Mouse (Mus musculus): ENCODE data around the gene Gpn2. TPM values are rescaled to one million over a fixed set of nuclear protein-coding genes. Genes with fewer than 3 reads are reported as not detected.
A peak's percentile ranks its signal among the peaks of the same experiment; 100 is the strongest.

The Gpn2 gene
- total RNA-seq (2021), result 1 to 10 TPM; 9.0 to 9.8 TPM

DNA sequence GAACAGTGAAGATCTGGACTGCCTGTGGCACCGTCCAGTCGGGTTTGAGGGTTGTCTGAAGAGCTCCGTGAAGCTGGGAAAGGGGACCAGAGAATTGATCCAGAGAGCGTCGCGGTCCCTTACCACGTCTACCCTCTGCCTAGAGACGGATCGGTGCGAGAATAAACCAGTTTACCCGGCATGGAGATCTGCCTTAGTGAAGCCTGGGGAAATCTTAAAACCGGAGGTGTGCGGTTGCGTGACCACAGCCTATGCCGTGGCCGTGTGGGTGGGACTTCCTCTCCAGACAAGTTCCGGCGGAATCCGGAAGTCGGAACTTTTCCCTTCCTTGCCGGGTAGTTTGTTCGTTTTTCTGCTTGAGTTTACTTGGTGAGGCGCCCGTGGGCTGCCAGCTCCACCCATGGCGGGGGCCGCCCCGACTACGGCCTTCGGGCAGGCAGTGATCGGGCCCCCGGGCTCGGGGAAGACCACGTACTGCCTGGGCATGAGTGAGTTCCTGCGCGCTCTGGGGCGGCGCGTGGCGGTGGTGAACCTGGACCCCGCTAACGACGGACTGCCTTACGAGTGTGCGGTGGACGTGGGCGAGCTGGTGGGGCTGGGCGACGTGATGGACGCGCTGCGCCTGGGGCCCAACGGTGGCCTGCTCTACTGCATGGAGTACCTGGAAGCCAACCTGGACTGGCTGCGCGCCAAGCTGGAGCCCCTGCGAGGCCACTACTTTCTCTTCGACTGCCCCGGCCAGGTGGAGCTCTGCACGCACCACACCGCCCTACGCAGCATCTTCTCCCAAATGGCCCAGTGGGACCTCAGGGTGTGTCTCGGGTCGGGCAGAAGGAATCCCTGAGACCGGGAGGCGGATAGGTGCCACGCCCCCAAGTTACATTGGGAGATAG lies at the start of gene Gpn2:
Gpn2 (plus strand) TSS at position 304 of the 893 bp plus-strand sequence.
- intact Hi-C loops (cut with DNase I), result no loop called here
- DNase-seq, result peak; percentile 85 to 92

DNA sequence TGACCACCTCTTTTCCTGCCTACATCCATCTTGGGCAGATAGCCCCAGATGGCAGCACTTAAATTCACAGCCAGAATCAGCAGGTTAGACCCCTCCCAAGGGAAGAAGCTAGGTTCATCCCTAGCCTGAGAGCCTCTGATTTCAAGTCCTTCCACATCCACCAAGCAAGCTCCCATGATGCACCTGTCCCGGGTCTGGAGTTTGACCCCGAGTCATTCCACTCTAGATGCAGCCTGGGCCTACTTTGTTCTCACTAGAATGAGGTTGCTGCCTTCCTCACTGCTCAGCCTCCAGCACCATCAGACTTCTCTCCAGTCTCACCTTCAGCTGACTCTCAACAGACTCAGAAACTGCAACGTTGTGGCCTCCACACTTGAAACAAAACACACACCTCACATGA lies 48.1 kb upstream of the Gpn2 start:
- no peak for DNase-seq
- intact Hi-C loops (cut with DNase I), result no loop called here

DNA sequence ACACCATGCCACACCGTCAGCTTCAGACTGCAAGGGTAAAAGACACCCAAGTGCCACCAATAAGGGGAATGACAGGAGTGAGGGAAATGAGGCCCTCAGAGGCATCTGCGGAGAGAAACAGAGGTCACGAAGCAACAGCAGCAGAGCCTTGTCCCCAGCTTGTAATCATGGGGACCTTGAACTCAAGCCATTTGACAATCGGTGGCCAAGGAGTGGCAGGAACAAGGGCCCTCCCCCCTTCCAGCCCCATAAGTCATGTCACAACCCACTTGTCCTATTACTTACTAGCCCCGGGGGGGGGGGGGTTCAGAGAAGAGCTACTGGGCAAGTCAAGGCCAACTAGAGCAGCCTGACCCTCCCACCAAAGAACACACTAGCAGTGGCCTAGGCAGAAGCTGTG lies 47.5 kb upstream of the Gpn2 start:
- no peak for DNase-seq
- intact Hi-C loops (cut with DNase I), result no loop called here

GRCm38 (mm10) chr4:133545272-133546231 lies 38.6 kb upstream of the Gpn2 start, which contains the start of gene Nudc:
TSS of gene Nudc (minus strand) at chr4:133545996.
- DNase-seq, result peak; percentile 97
- intact Hi-C loops (cut with DNase I), result no loop called here

DNA sequence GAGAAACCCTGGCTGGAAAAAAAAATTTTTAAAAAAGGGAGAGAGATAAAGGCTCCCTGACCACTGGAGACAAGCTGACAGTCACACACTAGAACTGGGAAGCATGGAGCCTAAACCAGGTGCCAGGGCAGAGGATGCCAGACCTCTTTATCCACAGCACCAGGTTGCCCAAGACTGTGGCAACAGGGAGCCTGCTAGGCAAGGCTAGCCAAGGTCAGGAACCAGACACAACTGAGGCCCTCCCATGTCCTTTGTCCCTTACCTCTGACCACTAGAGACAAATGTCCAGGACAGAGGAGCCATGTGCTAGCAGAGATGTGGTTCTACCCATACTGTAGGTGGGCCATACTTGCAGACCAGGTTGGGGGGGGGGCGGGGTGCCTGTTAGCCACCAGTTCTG lies 32.1 kb upstream of the Gpn2 start:
- intact Hi-C loops (cut with DNase I), result no loop called here
- no peak for DNase-seq

DNA sequence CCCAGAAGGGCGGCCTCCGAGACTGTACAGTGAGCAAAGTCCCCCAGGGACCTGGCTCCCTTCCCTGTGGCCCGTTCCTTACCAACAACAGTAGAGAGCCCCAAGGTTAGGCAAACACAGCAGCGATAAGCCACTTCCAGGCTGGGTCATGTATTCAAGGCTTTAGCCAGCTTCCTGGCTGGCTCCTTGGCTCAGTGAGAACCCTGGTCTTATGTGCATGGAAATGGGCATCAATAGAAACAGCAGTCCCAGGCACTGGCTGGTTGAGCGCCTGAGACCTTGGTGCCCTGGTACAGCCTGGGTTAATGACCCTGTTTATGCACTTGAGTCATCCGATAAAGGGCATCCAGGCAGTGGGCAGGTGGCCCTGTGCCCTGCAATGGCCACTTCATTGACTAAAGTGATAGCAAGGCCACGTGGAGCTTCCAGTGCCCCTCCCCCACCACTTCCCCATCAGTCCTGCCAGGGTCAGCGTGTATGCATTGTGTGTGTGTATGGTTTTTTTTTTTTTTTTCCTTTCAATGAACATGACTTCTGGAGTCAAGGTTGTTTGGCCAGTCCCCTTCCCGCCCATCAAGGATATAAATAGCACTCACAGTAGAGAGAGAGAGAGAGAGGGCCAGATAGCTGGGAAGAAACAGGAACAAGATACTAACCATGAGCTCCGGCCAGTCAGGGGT lies 31.3 kb upstream of the Gpn2 start, which contains the start of gene Nr0b2:
Nr0b2 (plus strand) TSS at position 609 of the 680 bp plus-strand sequence.
- DNase-seq, result peak; percentile 68 to 71
- intact Hi-C loops (cut with DNase I), result no loop called here

GRCm38 (mm10) chr4:133553448-133554330 lies 30.5 kb upstream of the Gpn2 start:
- peak; percentile 8 to 57 for DNase-seq
- intact Hi-C loops (cut with DNase I), result no loop called here

GRCm38 (mm10) chr4:133557041-133557717 lies 27.0 kb upstream of the Gpn2 start:
- intact Hi-C loops (cut with DNase I), result no loop called here
- DNase-seq, result no peak

GRCm38 (mm10) chr4:133559846-133560245 lies 24.3 kb upstream of the Gpn2 start:
- intact Hi-C loops (cut with DNase I), result no loop called here
- DNase-seq, result no peak

GRCm38 (mm10) chr4:133561622-133562021 lies 22.5 kb upstream of the Gpn2 start:
- DNase-seq, result no peak
- intact Hi-C loops (cut with DNase I), result no loop called here

GRCm38 (mm10) chr4:133563123-133563571 lies 21.0 kb upstream of the Gpn2 start:
- DNase-seq, result peak; percentile 83 to 87
- intact Hi-C loops (cut with DNase I), result no loop called here

GRCm38 (mm10) chr4:133567251-133567650 lies 16.9 kb upstream of the Gpn2 start:
- intact Hi-C loops (cut with DNase I), result no loop called here
- no peak for DNase-seq

DNA sequence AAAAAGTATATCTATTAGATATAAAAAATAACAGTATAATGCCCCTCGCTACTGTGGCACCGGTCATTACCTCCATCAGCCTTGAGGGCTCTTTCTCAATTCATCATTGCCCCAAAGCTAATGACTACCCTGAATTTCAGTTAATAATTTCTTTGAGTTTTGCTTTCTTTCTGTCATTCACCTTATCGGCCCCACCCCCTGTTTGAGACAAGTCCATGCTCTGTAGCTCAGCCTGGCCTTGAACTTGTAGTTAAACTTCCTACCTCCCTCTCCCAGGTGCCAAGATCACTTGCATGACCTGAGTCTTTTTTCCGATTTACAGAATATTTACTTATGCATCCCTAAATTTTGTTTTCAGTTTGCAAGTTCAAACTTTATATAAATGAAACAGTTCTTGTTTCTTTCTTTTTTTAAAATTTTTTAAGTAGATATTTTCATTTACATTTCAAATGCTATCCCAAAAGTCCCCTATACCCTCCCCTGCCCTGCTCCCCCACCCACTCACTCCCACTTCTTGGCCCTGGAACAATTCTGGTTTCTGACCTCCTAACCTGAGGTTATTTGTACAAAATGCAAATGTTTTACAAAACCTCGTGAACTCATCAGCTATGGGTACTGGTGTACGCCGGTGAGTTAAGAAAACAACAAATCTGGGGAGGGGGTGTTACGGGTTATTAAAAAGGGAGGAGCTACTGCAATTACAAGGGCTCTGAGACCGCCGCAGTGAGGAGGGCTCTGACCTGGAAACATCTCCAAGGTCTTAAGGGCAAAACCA lies 14.7 kb upstream of the Gpn2 start:
- intact Hi-C loops (cut with DNase I), result no loop called here
- no peak for DNase-seq

DNA sequence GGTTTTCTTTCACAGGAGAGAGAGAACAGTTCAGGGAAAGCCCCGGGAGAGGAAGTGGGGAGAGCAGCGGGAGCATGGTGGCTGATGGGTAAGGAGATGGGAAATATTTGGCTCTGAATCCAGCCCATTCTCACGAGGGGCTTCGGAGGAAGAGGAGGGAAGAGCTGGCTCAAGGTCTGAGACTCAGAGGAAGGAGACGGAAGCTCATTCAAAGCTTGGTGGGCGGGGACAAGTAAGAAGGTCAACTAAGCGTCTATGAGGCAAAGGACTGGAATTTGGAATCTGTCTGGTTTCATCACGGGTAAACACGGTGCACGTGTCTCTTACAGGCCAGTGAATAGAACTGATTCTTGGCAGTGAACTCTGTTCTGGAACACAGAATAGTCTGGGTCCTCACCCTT lies 14.1 kb upstream of the Gpn2 start:
- intact Hi-C loops (cut with DNase I), result no loop called here
- DNase-seq, result no peak

- DNase-seq, result peak; percentile 94 to 96
- intact Hi-C loops (cut with DNase I), result no loop called here
These were observed 9.9 kb upstream of the Gpn2 start, which contains the start of gene Gpatch3 for GRCm38 (mm10) chr4:133574070-133574842. TSS of gene Gpatch3 (plus strand) at chr4:133574745.

- no peak for DNase-seq
- intact Hi-C loops (cut with DNase I), result no loop called here
These were observed 9.3 kb upstream of the Gpn2 start for GRCm38 (mm10) chr4:133574843-133575202.

DNA sequence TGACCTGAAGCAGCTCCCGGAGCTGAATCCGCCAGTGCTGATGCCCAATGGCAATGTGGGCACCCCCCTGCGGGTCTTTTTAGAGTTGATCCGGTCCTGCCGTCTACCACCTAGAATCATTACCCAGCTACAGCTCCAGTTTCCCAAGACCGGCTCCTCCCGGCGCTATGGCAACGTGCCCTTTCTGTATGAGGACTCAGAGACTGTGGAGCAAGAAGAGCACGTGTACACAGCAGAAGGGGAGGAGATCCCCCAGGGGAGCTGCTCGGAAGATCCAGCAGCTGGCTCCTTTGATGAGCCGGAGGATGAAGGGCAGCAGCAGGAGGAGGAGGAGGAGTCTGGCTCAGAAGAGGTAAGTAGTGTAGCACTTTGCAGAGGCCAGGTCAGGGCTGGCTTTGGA lies 6.2 kb upstream of the Gpn2 start:
- no peak for DNase-seq
- intact Hi-C loops (cut with DNase I), result no loop called here

GRCm38 (mm10) chr4:133583690-133584058 lies 488 bp upstream of the Gpn2 start:
- intact Hi-C loops (cut with DNase I), result no loop called here
- no peak for DNase-seq
